Mouse (Mus musculus) layer of hippocampus, adult 9-11 months (tissue): ENCODE data around the gene Nsmce1.

ENCODE experiments used
- DNase-seq: peaks from one replicate; pipeline ENCODE4 v3.0.0; 2022

The Nsmce1 gene

DNA sequence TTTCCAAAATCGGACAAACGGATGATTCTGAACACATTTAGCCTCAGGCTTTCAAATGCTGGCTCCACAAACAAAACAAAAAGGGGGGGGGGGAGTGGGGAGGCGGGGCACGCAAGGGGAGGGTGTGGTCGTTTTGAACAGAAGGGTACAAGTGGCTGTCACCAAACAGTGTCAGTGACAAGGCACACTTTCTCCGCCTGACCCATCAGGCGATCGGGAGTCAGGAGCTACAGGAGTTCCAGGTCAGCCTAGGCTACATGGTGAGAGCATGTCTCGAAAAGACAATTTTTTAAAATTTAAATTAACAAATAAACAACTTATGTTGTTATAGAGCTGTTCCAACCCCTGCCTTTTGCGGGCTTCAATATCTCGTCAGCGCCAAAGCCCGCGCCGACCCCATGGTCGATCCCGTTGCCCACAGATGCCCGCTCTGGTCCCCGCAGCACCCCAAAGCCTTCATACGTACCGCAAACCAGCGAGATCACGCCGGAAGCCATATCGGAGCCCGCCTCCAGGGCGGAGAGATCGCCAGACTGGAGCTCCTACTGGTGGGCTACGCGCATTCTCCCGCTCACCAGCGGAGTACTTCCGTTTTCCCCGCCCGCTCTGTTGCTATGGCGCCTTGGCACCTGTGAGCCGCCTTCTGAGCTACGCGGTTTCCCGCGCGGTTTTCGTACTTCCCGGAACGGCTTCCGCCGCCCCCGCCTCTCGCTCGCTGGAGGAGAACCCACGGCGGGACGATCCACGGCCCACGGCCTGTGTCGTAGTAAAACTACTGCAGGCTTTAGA lies at the start of gene Nsmce1:
Nsmce1 (minus strand) TSS at position 650 of the 789 bp plus-strand sequence.
- peak; percentile 97 for DNase-seq

- no peak for DNase-seq
These were observed 49.6 kb upstream of the Nsmce1 start for GRCm38 (mm10) chr7:125541026-125541425.

DNA sequence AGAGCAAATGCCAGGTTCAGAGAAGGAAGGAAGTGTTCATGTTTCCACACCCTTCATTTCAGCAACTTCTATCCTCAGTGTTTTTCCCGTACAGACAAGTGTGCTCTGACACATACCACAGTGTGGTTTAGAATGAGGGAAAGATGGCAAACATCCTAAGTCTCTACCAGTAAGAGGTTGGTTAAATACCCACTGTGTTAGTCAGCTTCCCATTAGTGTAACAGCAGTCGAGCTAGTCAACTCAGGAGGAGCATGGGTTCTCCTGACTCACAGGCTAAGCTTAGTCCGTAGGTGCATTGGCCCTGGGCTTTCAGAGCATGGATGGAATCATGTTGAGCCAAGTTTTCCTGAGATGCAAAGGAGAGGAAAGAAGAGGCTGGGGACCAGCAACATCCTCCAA lies 48.0 kb upstream of the Nsmce1 start:
- no peak for DNase-seq

- no peak for DNase-seq
These were observed 36.6 kb upstream of the Nsmce1 start for GRCm38 (mm10) chr7:125527901-125528580.

DNA sequence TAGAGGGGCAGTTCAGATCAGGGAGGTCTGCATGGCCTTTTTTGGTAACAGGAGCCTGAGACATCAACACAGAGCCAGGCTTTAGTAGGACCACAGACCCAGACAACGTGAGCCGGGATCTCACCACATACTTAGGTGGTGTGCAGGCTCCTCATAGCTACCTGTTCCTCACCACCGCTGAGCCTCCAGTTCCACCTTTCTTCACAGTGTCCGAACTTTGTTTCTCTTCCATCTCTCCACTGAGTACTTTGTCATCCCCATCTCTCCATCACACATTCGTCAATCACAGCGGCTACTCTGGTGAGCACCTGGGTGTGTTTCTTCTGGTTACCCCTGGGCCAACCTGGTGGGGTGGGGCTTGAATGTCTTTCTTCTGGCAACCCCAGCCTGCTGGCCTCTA lies 35.8 kb upstream of the Nsmce1 start:
- DNase-seq: no peak

- DNase-seq: no peak
These were observed 31.7 kb upstream of the Nsmce1 start for GRCm38 (mm10) chr7:125523051-125523450.

DNA sequence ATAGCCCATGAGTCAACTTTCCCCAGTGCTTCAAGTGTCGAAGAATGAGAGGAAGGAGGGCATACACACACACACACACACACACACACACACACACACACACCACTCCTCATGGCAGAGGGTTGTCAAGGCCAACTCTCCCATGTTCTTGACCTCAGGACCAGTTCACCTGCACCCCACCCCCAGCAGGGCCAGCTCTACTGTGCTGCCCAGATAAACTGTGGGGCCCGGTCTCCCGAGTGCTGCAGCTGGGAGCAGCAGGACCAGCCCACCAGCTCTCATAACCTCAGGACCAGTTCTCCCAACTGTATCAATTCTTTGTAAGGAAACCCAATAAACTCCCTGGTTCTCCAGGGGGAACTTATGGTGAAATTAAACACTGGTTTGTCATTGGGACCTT lies 28.3 kb upstream of the Nsmce1 start:
- no peak for DNase-seq

GRCm38 (mm10) chr7:125517470-125517869 lies 26.1 kb upstream of the Nsmce1 start:
- no peak for DNase-seq

GRCm38 (mm10) chr7:125516723-125517122 lies 25.3 kb upstream of the Nsmce1 start:
- DNase-seq: no peak

DNA sequence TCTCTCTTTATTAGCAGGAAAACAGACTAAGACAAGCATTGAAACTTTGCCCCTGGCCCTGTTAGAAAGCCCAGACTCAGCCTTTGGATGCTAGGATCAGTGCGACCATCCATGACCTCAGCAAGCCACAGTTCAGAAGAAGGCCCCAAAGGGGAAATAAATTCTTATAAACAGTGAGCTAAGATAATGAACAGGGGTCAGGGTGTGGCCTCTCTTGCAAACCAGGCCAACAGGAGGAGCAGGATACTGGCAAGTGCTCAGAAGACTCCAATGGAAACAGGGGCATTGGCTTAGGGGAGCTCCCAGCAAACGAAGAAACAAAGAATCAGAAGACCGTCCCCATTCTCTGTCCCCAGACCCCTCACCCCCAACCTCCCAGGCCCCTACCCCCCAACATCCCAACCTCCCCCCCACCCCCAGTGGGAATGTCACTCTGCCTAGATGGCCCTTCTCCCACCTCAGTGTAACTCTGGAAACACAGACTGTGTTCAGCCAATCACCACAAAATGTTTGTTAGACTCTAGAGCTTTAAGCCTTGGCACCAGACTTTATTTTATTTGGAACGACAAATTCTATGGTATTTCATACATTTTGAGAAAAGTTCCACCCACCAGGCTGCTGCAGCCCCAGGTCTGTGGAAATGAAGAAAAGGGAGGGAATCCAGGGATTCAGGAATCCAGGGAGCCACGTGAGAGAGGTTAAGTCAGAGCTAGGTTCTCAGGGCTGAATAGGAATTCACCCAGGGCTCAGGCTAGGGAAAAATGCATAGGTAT lies 23.9 kb upstream of the Nsmce1 start:
- DNase-seq: no peak

- DNase-seq: no peak
These were observed 20.5 kb upstream of the Nsmce1 start for GRCm38 (mm10) chr7:125511852-125512251.

DNA sequence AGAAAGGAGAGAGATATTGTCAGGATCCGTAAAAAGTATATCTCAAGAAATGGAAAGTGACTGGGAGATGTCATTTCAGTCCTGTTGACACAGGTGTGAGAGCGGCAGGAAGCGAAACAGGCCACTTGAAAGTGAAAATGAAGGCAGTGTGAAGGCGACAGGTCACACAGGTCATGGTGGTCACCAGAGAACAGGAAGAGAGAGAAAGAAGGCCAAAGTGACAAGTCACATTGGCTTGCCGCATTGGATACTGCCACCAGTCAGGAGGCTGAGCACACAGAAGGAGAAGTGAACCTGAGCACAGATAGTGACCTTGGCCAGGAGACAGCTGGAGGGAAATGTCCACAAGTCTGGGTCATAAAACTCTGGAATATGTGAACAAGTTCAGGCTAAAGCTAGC lies 20.0 kb upstream of the Nsmce1 start:
- no peak for DNase-seq

- DNase-seq: no peak
These were observed 15.9 kb upstream of the Nsmce1 start for GRCm38 (mm10) chr7:125507279-125507678.

DNA sequence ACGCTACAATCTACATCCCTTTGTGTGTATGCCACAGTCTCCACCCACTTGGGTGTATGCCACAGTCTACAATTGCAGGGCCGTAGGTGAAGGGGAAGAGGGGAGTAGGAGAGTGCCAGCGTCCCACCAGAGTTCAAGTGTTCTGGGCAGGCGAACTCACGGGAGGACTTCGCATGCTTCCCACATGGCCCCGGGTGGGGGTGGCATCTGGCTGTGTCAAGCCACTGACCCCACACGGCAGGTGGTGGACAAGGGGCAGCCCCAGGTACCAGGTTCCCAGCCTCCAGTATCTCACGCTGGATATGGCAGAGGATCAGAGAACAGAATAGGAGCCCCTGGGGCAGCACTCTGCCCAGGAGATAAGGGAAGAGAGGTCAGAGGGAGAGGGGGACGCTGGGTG lies 14.2 kb upstream of the Nsmce1 start:
- no peak for DNase-seq

DNA sequence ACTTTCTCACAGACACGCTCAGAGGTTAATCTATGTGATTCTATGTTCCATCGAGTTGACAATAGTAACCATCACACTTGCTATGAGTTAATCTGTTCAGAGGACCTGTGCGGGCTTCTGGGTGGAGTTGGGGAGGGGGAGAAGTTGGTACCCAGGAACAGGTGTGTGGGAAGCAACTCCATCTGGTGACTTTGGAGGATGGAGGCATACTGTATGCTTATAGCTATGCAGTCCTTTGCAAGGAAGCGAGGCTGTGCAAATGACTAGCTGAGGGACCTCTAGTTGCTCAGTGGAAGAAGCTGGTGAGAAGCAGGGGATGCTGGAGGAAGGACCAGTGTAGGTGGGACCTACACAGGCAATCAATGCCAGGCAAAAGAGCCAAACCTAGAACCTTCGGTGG lies 13.2 kb upstream of the Nsmce1 start:
- peak; percentile 25 for DNase-seq

GRCm38 (mm10) chr7:125503374-125504092 lies 12.1 kb upstream of the Nsmce1 start:
- no peak for DNase-seq

GRCm38 (mm10) chr7:125500879-125501278 lies 9.5 kb upstream of the Nsmce1 start:
- no peak for DNase-seq

GRCm38 (mm10) chr7:125499927-125500868 lies 8.8 kb upstream of the Nsmce1 start:
- peak; percentile 62 for DNase-seq

DNA sequence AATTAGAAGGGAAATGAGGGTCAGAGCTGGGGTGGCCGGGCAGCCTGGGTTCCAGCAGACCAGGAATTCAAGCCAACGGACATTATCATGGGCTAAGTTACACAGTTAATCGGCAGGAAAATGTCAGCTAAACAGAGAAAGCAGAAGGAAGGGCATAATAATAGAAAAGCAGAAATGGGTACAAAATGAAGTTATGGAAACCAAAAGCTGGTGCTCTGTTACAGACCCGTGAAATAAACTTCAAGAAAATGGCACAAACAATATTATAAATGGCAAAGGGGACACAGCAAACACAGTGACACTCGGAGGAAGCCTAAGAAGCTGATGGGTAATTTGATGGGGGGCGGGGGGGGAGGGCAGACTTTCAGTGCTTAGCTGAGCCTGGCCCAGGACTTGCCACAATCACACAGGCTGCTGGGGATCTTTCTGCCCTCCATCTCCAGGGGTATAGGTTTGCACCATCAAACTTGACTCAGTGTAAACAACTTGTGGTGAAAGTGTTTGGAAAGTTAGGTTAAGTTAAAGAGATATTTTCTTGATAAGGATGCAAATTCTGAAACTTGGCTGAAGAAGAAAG lies 4.6 kb upstream of the Nsmce1 start:
- DNase-seq: no peak

DNA sequence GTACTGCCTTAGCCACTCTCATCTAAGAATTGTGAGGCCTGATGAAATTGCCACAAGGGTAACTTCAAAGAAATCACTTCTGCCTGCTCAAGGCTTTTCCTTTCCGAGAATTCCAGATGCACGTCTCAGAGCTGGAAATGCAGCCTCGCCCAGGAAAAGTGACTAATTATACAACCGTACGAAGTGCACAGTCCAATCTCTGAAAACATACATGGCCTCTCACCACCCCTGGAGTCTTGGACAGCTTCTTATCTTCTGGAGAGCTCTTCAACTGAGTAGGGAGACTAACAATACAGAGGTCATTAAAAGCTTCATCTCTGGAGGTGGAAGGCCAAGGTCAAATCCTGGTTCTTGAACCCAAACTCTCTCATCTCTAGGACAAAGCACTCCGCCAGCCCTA lies 1.2 kb upstream of the Nsmce1 start:
- DNase-seq: no peak

DNA sequence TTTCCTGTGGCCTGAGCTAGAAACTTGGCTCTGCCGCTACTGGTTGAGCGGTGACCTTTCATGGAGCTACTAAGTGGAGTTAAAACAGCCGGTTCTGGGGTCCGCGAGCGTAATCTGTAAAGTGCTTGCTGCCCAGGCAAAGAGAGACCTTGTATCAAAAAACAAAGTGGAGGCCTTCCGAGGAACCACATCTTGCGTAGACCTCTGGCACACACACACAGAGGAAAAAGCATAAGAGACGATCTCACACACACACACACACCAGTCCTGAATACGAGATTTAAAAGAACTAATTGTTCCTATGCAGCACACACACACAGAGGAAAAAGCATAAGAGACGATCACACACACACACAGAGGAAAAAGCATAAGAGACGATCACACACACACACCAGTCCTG lies 364 bp upstream of the Nsmce1 start:
- DNase-seq: no peak

DNA sequence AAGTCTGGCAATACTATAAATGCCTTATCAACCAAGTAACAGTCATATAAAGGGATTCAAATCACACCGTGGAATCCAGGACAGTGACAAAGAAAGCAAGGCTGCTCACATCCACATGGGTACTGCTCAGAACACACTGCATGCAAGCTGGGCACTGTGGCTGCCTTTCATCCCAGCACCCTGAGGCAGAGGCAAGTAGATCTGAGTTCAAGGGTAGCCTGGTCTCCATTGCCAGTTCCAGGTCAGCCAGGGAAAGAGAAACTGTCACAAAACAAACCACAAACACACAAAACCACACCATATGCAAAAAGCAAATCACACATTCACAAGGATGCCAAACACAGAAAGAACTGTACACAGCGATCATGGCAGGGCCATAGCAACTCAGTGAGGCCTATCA lies 1.8 kb downstream of the Nsmce1 start:
- DNase-seq: no peak
